Mouse (Mus musculus) adrenal gland, adult (tissue): ENCODE measurements around the gene Nnmt.
A peak's percentile ranks its signal among the peaks of the same experiment; 100 is the strongest.

Source experiments
- DNase-seq, 2 experiments: peaks; one replicate each; pipeline ENCODE4 v3.0.0; 2022 to 2023; ENCODE audit warnings: low spot score in 1 of 2; ENCODE audit not compliant: inconsistent age in 2 of 2

Gene Nnmt

GRCm38 (mm10) chr9:48604939-48605598 lies at the start of gene Nnmt:
TSS of gene Nnmt (minus strand) at chr9:48605153.
- peak in 1 of 2 experiments; percentile 52 for DNase-seq

GRCm38 (mm10) chr9:48654730-48655129 lies 49.8 kb upstream of the Nnmt start:
- DNase-seq, result no peak

GRCm38 (mm10) chr9:48653399-48654070 lies 48.6 kb upstream of the Nnmt start:
- no peak for DNase-seq

GRCm38 (mm10) chr9:48652026-48652425 lies 47.1 kb upstream of the Nnmt start:
- DNase-seq, result no peak

- DNase-seq, result no peak
Measured at GRCm38 (mm10) chr9:48650846-48651245, 45.9 kb upstream of the Nnmt start.

GRCm38 (mm10) chr9:48649851-48650685 lies 45.1 kb upstream of the Nnmt start:
- DNase-seq, result no peak

- peak; percentile 53 to 81 for DNase-seq
Measured at GRCm38 (mm10) chr9:48649098-48649766, 44.3 kb upstream of the Nnmt start.

- DNase-seq, result peak in 1 of 2 experiments; percentile 48
Measured at GRCm38 (mm10) chr9:48648285-48649097, 43.5 kb upstream of the Nnmt start.

GRCm38 (mm10) chr9:48647648-48648284 lies 42.8 kb upstream of the Nnmt start:
- DNase-seq, result peak in 1 of 2 experiments; percentile 53

GRCm38 (mm10) chr9:48646781-48647647 lies 42.1 kb upstream of the Nnmt start:
- peak; percentile 18 to 62 for DNase-seq

GRCm38 (mm10) chr9:48646251-48646650 lies 41.3 kb upstream of the Nnmt start:
- DNase-seq, result peak; percentile 76 to 93

GRCm38 (mm10) chr9:48645648-48646126 lies 40.7 kb upstream of the Nnmt start:
- DNase-seq, result no peak

- peak; percentile 53 to 84 for DNase-seq
Measured at GRCm38 (mm10) chr9:48644926-48645647, 40.1 kb upstream of the Nnmt start.

GRCm38 (mm10) chr9:48644376-48644775 lies 39.4 kb upstream of the Nnmt start:
- peak in 1 of 2 experiments; percentile 5 for DNase-seq

GRCm38 (mm10) chr9:48641636-48642035 lies 36.7 kb upstream of the Nnmt start:
- DNase-seq, result peak in 1 of 2 experiments; percentile 1

- DNase-seq, result no peak
Measured at GRCm38 (mm10) chr9:48640881-48641280, 35.9 kb upstream of the Nnmt start.

- DNase-seq, result no peak
Measured at GRCm38 (mm10) chr9:48638176-48638803, 33.3 kb upstream of the Nnmt start.

GRCm38 (mm10) chr9:48637161-48637560 lies 32.2 kb upstream of the Nnmt start:
- no peak for DNase-seq
